Mouse (Mus musculus): ENCODE data around the gene Gm44965. TPM values are rescaled to one million over a fixed set of nuclear protein-coding genes. Genes with fewer than 3 reads are reported as not detected.

Gm44965 gene
- polyA plus RNA-seq, 1 experiment from 2014 or later, result 2.3 TPM

- Histone ChIP-seq H3K9me3 (no peaks in the 10 kb centered on the region; the same call in 1 of the 2 replicates), H3K4me1 (peaks cover 9% of the 10 kb centered on the region), H3K27ac (no peak overlapping the region), H3K4me3 (no peak overlapping the region), H3K36me3 (replicated peaks) (peaks cover 54% of the 10 kb centered on the region), H3K27me3 (ENCODE audit: poor library complexity, severe bottlenecking) (no peaks in the 10 kb centered on the region)
- no peak for DNase-seq (ENCODE audit: extremely low spot score, low spot score)
- WGBS, result 90% methylated on average over 21 of the region's 21 CpGs
Observed at GRCm38 (mm10) chr6:48568036-48568984, 25.4 kb upstream of the Gm44965 start.

DNA sequence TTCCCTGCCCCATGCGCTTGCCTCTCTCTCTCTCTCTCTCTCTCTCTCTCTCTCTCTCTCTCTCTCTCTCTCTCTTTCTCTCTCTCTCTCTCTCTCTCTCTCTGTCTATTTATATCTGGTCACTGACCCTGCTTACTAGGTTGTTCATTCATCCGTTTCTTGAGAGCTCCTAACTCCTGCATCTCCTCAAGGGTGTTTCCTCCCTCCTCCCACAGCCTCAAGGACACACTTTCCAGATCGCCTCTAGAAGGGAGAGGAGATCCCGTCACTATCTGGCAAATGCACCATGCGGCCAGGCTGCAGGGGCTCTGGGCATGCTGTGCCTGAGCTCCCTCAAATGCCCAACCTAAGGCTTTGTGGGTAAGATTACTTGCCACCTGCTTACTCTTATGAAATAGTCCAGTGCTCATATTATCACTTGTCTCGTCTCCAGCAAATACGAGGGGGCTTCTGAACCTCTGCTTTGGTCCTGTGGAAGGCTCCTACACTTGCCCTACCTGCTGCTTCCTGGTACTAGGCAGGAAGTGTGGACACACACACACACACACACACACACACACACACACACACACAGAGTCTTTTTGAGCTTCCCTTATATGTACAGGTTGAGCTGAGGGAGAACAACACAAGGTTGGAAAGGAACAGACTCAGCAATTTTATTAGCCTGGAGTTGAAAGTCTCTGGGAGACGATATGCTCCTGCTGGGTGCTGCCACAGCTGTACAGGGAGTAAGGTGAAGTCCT, 24.5 kb upstream of the Gm44965 start:
- peaks cover 45% of the 10 kb centered on the region for H3K36me3 ChIP-seq (replicated peaks)
- peaks cover 10% of the 10 kb centered on the region for H3K4me1 ChIP-seq
- H3K27me3 ChIP-seq (ENCODE audit: poor library complexity, severe bottlenecking), result no peaks in the 10 kb centered on the region
- no peak overlapping the region for H3K27ac ChIP-seq
- no peak overlapping the region for H3K4me3 ChIP-seq
- WGBS, result 84% methylated on average over 8 of the region's 8 CpGs
- DNase-seq (ENCODE audit: extremely low spot score, low spot score), result no peak
- H3K9me3 ChIP-seq, result no peaks in the 10 kb centered on the region; the same call in 1 of the 2 replicates

- Histone ChIP-seq H3K4me1 (peaks cover 10% of the 10 kb centered on the region), H3K9me3 (no peaks in the 10 kb centered on the region; the same call in 1 of the 2 replicates), H3K27ac (no peak overlapping the region), H3K27me3 (ENCODE audit: poor library complexity, severe bottlenecking) (no peaks in the 10 kb centered on the region), H3K36me3 (replicated peaks) (peaks cover 22% of the 10 kb centered on the region), H3K4me3 (no peak overlapping the region)
- WGBS, result 84% methylated on average over 5 of the region's 5 CpGs
- no peak for DNase-seq (ENCODE audit: extremely low spot score, low spot score)
Observed at GRCm38 (mm10) chr6:48572014-48572413, 21.7 kb upstream of the Gm44965 start.

GRCm38 (mm10) chr6:48572572-48573061, 21.1 kb upstream of the Gm44965 start, which contains the start of gene Rarres2:
Gene Rarres2, minus strand, starts transcription at chr6:48572789.
- DNase-seq (ENCODE audit: extremely low spot score, low spot score), result no peak
- Histone ChIP-seq H3K36me3 (replicated peaks) (peaks cover 22% of the 10 kb centered on the region), H3K9me3 (no peaks in the 10 kb centered on the region; the same call in 1 of the 2 replicates), H3K4me3 (no peak within 1 kb of the TSS), H3K27me3 (ENCODE audit: poor library complexity, severe bottlenecking) (no peaks in the 10 kb centered on the region), H3K4me1 (peaks cover 10% of the 10 kb centered on the region), H3K27ac (no peak within 1 kb of the TSS)
- WGBS, result 50% methylated on average over 6 of the region's 6 CpGs

GRCm38 (mm10) chr6:48573280-48573679, 20.5 kb upstream of the Gm44965 start:
- DNase-seq (ENCODE audit: extremely low spot score, low spot score), result no peak
- Histone ChIP-seq H3K4me3 (no peak overlapping the region), H3K27ac (no peak overlapping the region), H3K27me3 (ENCODE audit: poor library complexity, severe bottlenecking) (no peaks in the 10 kb centered on the region), H3K9me3 (no peaks in the 10 kb centered on the region; the same call in 1 of the 2 replicates), H3K36me3 (replicated peaks) (peaks cover 20% of the 10 kb centered on the region), H3K4me1 (peaks cover 10% of the 10 kb centered on the region)
- WGBS, result 67% methylated on average over 10 of the region's 10 CpGs

GRCm38 (mm10) chr6:48573981-48574380, 19.8 kb upstream of the Gm44965 start:
- Histone ChIP-seq H3K27ac (no peak overlapping the region), H3K4me1 (peaks cover 10% of the 10 kb centered on the region), H3K36me3 (replicated peaks) (peaks cover 13% of the 10 kb centered on the region), H3K27me3 (ENCODE audit: poor library complexity, severe bottlenecking) (no peaks in the 10 kb centered on the region), H3K9me3 (no peaks in the 10 kb centered on the region; the same call in 1 of the 2 replicates), H3K4me3 (no peak overlapping the region)
- WGBS, result 78% methylated on average over 3 of the region's 3 CpGs
- DNase-seq (ENCODE audit: extremely low spot score, low spot score), result no peak

GRCm38 (mm10) chr6:48578736-48579135, 15.0 kb upstream of the Gm44965 start:
- no peak overlapping the region for H3K4me3 ChIP-seq
- no peak for DNase-seq (ENCODE audit: extremely low spot score, low spot score)
- no peaks in the 10 kb centered on the region for H3K36me3 ChIP-seq (replicated peaks)
- WGBS, result 74% methylated on average over 5 of the region's 5 CpGs
- H3K4me1 ChIP-seq, result peaks cover 8% of the 10 kb centered on the region
- H3K27me3 ChIP-seq (ENCODE audit: poor library complexity, severe bottlenecking), result no peaks in the 10 kb centered on the region
- H3K9me3 ChIP-seq, result no peaks in the 10 kb centered on the region
- H3K27ac ChIP-seq, result no peak overlapping the region

GRCm38 (mm10) chr6:48579215-48579648, 14.5 kb upstream of the Gm44965 start:
- no peak for DNase-seq (ENCODE audit: extremely low spot score, low spot score)
- Histone ChIP-seq H3K36me3 (replicated peaks) (no peaks in the 10 kb centered on the region), H3K4me3 (no peak overlapping the region), H3K27ac (no peak overlapping the region), H3K27me3 (ENCODE audit: poor library complexity, severe bottlenecking) (no peaks in the 10 kb centered on the region), H3K9me3 (no peaks in the 10 kb centered on the region), H3K4me1 (peaks cover 8% of the 10 kb centered on the region)
- 51% methylated on average over 5 of the region's 5 CpGs for WGBS

DNA sequence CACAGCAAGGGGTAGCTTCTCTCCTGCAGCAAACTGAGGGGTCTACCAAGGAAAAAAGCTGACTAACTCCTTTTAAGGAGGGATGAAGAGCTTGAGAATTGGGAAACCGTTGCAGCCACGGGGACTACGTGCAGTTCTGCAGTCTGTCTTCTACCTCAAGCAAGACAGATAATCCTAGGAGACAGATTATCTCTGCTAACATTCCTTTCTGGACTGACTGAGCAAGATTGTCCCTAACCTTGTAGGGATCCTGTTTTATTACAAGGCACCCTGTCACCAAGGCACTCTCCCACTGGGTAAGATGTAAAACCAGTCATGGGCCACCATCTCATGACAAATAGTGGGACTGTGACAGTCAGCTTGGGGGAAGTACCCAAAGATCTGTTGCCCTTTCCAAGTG, 12.5 kb upstream of the Gm44965 start:
- no peak for DNase-seq (ENCODE audit: extremely low spot score, low spot score)
- Histone ChIP-seq H3K4me1 (peaks cover 8% of the 10 kb centered on the region), H3K27me3 (ENCODE audit: poor library complexity, severe bottlenecking) (no peaks in the 10 kb centered on the region), H3K27ac (no peak overlapping the region), H3K36me3 (replicated peaks) (no peaks in the 10 kb centered on the region), H3K9me3 (no peaks in the 10 kb centered on the region; the same call in 1 of the 2 replicates), H3K4me3 (no peak overlapping the region)
- WGBS, result 48% methylated on average over 3 of the region's 3 CpGs

DNA sequence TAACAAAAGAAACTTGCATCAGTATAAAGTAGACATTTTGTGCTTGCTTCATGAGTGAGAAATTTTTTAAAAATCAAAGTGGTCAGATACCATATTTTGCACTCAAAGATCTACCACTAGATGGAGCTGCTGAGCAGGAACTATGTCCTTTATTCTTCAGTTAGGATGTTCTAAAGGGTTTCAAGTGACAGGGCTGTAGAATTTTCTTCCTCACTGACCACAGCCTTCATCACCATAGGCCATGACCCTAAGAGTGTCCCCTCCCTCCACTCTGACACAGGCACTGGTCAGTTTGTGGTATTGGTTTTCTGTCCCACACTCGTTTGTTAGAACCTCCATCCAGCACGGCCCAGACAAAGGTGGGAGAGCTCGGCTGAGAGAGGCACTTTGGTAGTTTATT, 11.7 kb upstream of the Gm44965 start:
- 77% methylated on average over 3 of the region's 3 CpGs for WGBS
- Histone ChIP-seq H3K36me3 (replicated peaks) (no peaks in the 10 kb centered on the region), H3K27ac (no peak overlapping the region), H3K9me3 (no peaks in the 10 kb centered on the region; the same call in 1 of the 2 replicates), H3K27me3 (ENCODE audit: poor library complexity, severe bottlenecking) (no peaks in the 10 kb centered on the region), H3K4me1 (peaks cover 8% of the 10 kb centered on the region), H3K4me3 (no peak overlapping the region)
- no peak for DNase-seq (ENCODE audit: extremely low spot score, low spot score)

- WGBS, result 69% methylated on average over 6 of the region's 6 CpGs
- no peak within 1 kb of the TSS for H3K4me3 ChIP-seq
- no peak for DNase-seq (ENCODE audit: extremely low spot score, low spot score)
- H3K36me3 ChIP-seq (replicated peaks), result no peaks in the 10 kb centered on the region
- peaks cover 13% of the 10 kb centered on the region for H3K4me1 ChIP-seq
- no peak within 1 kb of the TSS for H3K27ac ChIP-seq
- H3K27me3 ChIP-seq (ENCODE audit: poor library complexity, severe bottlenecking), result no peaks in the 10 kb centered on the region
- H3K9me3 ChIP-seq, result no peaks in the 10 kb centered on the region; the same call in 1 of the 2 replicates
Observed at GRCm38 (mm10) chr6:48589194-48589750, 4.5 kb upstream of the Gm44965 start, which contains the start of gene Gm45021. Gene Gm45021, plus strand, starts transcription at chr6:48589610.

GRCm38 (mm10) chr6:48591221-48591845, 2.4 kb upstream of the Gm44965 start:
- WGBS, result 89% methylated on average over 3 of the region's 3 CpGs
- DNase-seq (ENCODE audit: extremely low spot score, low spot score), result no peak
- H3K9me3 ChIP-seq, result peaks cover 10% of the 10 kb centered on the region
- H3K36me3 ChIP-seq (replicated peaks), result peaks cover 14% of the 10 kb centered on the region
- H3K27me3 ChIP-seq (ENCODE audit: poor library complexity, severe bottlenecking), result no peaks in the 10 kb centered on the region
- H3K4me1 ChIP-seq, result peaks cover 27% of the 10 kb centered on the region
- H3K4me3 ChIP-seq, result no peak overlapping the region
- H3K27ac ChIP-seq, result no peak overlapping the region

All from forebrain, embryonic 10.5 days (tissue).